Mouse (Mus musculus): ENCODE measurements around the gene Pcsk6.

DNA sequence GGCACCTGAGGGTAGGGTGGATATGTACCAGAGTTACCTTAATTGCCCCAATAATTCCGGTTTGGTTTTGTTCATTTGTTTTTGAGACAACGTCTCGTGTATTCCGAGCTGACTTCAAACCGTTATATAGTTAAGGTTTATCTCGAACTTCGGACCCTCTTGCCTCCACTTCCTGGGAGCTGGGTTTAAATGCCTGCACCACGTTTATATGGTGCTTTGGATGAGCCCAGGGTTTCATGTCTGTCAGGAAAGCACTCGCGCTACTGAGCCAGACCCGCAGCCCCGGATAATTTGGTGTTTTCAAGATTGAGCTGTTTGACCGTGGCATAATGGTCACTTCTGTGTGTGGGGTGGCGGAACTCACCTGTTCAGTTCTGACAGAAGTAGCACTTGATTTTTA lies 199.5 kb downstream of the Pcsk6 start:
- TF ChIP-seq POLR2A (IDR thresholded peaks at IDR 0.05; ENCODE audit: low read depth, low read length) (no peak), CTCF (IDR thresholded peaks at IDR 0.05; ENCODE audit: extremely low read depth, insufficient read depth, insufficient read length, insufficient replicate concordance) (no peak)
